Mouse (Mus musculus) ovary, postnatal 14 days (tissue): ENCODE measurements around the gene Slc9a3.

Experiments
- DNase-seq: peaks from one replicate; pipeline ENCODE4 v3.0.0; 2022; ENCODE audit warnings: low spot score

The Slc9a3 gene

DNA sequence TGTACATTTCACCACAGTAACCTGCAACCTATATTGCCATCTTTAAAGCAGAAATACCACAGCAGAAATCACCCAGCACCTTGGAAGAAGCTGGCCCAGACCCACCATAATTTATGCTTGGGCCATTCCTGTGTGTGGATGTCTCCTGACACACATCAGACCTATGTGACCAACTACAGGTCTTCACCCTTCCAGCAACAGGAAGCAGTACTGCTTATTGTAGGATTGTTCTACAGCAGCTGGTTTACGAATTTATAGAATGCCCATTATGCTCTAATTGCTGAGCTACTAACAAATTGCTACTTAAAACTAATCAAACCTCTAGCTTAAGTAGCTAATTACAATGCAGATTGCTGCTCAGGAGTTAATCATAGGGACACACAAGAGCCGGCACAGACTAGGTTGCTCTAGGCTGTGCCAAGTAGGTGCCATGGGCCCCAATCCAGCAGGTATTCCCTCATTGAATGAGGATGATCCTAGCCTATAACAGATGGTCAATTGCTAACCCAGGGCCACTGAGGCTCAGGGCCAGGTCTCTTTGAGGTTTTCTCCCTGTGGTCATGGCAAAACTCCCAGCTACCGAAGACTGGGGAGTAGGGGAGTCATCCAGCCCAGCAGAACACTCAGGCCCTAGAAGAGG, 24.8 kb downstream of the Slc9a3 start:
- DNase-seq: no peak

DNA sequence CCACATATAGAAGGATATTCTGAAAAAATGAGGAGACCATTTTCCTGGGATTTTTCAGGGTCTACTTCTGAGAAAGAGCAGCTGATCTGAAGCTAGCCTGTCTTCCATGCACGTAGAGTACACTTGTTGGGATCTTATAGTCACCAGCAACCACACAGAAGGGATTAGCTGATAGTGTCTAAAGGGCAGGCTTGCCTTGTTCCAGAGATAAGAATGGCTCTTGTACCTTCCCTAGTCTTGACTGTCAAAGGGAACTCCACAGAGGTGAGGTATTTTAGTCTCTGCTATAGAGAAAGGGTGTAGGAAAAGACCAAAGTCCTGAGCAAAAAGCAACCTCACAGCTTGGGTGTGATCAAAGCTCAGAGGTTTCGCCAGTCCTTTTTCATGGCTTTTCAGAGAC, 26.1 kb downstream of the Slc9a3 start:
- DNase-seq: no peak

DNA sequence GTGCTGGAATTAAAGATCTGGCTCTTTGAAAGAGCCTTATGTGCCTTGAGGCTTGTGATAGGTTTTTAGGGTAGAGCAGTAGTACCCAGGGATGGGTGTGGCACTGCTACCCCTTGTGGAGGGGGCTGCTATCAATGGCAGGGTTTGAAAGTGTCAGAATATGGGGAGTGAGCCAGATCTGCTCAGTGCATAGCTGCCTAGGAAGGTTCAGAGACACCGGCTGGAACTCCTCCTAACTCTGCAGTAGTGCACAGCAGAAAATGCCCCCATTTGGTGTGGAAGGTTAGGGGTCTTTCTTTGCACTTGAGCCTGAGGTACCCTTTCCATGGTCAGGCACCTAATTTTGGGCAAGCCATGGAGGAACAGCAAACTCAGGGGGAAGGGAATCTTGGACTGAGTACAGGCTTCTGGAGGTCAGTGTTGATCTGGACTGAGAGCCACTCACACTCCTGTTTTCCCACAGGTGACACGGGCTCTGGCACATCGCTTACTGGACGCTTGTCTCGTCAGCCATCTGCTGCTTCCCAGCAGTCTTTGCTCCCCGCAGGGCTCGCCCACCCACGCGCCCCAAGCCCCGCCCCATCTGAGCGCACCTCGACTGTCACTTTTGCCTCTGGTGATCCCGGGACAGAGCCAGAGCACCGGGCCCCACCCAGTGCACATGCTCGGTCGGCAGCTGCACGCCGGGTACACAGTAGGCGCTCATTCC, 45.2 kb downstream of the Slc9a3 start:
- DNase-seq: peak; percentile 17

DNA sequence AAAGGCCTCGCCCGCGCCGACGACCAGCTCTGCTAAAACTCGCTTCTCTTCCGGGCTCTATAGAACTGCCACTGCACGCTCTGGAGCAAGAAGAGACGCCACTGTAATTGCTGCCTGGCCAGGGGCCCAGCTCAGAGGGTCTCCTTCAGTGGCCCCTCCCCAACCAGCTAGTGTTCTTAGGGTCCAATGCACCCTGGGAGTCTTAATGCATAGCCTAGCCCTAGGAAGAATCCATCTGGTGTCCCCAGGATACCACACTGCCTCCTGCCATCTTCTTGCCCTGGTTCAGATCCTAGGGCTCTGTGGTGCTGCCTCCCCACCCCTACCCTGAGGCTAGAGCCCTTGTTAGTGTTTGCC, 45.8 kb downstream of the Slc9a3 start:
- no peak for DNase-seq

DNA sequence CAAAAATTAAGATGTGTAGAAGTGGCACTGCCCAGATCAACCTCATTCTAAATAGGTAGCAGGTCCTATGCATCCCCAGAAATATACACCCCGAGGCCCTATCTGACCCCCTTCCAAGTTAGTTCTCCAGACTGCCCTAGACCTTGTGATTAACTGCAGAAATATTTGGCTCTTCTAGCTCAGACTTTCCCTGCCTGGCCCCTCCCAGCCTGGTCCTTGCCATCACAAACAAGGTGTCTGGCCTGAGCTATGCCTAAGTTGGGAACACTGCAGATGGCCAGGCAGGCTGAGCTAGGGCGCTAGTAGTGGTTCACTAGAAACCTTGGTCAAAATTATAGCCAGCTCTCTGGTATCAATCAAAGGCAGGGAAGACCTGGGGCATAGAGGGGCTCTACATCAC, 46.2 kb downstream of the Slc9a3 start:
- DNase-seq: no peak

DNA sequence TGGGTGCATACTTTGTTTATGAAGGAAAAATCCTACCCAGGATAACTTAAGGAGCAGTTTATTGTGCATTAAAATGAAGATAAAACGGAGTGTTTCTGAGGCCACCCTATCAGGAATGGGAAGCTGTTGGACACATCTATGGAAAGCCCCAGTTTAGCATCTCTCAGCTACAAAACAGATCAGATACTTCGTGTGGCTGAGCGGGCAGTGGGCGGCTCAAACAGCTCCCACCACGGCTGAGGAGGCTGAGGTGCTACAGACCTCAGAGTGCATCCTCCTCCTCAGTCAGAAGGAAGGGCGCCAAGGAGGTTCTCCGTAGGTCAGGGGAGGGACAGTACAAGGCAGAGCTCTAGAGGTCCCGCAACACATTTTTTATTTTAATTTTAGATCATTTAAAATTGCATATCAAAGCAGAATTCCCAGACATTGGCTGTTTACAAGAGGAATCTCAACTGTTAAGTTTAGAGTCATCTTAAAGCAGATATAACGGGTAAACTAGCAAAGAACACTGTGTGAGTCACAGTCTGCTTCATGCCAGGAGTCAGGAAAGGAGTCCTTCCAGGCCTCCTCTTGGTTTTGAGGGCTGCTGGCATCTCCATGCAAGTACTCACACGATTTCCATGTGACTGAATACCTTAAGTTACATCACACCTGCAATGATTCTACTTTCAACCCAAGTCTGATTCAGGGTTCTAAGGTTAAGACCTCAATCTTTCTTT, 48.3 kb downstream of the Slc9a3 start:
- no peak for DNase-seq

DNA sequence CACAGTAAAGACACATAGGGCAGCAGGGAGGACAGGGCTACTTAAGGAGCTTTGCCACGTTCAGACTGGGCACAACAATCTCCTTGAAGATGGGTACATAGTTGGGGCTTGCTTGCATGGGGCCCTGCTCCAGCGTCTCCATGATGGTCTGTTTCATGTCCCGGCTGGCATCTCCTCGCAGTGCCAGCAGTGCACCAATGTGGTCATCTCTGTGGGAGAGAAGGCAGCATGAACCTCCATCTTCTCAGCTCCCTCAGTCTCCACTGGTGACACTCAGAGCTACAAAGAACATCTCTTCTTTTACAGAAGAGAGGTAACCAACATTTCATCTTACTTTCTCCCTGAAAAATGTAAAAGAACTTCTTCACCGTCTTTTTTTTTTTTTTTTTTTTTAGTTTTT, 50.8 kb downstream of the Slc9a3 start:
- no peak for DNase-seq

DNA sequence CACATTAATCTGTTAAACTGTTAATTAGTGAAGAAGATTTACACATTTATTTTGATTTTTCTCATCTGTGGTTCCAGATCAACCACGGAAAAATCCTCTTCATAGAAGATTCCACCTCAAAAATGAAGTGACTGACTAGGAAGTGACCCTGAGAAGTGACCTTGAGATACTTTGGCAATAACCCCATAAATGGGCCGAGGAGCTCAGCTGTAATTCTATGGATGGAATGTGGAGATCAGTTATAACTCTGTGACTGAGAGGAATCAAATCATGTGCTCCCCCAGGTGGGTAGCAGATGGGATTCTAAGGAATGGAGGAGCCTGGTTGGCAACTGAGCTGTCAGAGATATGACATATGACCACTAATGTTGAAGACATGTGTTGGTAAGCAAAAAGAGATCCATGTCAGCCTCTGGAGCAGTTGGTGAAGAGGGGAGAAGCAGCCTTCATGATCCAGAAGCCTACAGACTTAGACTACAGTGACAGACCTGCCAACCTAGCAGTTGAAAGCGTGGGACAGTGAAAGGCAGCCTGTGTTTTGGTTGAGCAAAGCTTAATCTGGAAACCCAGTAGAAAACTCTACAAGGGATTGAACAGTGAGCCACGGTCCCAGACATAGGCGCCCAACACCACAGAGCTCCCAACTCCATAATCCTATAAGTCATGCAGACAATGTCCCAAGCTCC, 61.9 kb downstream of the Slc9a3 start:
- no peak for DNase-seq

DNA sequence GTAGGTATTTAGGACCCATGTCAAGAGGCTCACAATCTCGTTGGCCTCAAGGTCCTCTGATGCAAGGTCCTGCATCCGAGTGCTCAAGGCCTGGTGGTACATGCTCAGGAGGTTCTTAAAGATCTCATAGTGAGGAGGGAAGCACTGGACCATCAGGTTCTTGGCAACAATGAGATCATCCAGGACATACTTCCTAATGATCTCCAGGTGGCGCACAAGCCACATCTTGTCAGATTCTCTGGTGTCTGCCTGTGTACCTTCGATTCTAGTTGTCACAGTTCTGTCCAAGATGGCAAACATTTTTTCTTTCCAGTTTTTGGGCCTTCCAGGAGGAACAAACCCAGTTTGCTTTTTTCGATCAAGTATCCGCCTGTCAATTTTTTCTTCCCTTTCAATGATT, 71.4 kb downstream of the Slc9a3 start:
- no peak for DNase-seq

DNA sequence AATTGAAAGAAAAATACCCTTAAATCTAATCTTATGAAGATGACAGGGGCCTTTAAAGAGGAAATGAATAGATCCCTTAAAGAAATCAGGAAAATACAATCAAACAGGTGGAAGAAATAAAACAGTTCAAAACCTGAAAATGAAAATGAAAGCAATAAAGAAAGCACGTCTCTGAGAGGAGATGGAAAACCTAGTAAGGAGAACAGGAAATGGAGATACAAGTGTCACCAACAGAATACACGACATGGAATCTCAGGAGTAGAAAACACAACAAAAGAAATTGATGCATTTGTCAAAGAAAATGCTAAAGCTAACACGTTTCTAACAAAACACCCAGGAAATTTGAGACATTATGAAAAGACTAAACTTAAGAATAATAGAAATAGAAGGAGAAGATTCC, 75.2 kb downstream of the Slc9a3 start:
- no peak for DNase-seq

DNA sequence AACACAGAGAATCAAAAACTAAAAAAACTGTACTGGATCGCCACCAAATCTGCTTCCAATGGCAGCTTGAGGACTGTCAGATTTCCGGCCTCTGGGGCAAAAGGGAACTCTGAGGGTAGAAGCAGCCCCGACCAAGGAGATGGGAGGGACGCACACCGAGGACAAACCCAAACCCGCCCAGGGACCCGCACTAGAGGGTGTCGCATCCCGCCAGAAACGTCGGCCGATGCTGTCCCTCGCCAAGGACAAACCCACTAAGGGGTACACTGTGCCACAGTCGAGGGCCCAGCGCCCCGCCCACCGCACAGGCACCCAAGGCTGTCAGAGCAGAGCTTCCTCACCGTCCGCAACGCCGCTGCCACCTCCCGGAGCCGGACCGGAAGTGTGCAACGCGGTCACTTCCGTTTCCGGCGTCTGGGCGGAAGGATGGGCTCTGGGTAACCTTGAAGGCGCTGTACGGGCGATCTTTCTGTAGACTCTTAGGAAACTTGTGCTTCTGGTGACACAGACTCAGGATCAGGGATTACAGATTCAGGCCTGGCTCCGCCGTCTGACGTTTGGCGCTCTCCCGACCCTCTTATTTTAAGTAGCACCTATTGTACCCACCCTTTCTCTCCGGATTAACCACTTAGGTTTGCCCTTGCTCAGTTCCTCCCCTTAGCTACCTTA, 87.2 kb downstream of the Slc9a3 start, which contains the start of gene Exoc3:
Gene Exoc3, minus strand, starts transcription at position 416 of the 669 bp plus-strand sequence.
- DNase-seq: peak; percentile 88

DNA sequence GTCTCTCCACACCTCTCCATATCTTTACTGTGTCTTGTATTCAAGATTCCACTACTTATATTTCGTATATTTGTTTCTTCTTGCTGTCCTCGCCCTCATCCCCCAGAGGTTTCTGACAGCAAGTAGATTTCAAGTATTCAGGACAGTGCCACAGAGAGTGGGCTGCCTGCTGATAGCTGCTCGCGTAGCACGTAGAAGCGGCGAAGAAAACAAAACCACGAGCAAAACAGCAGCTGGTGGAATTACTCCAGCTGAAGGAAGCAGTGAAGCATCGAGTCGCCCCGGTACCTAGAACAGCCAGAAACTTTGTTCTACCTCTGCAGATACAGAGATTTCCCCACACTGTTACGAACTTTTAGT, 87.7 kb downstream of the Slc9a3 start:
- DNase-seq: no peak

DNA sequence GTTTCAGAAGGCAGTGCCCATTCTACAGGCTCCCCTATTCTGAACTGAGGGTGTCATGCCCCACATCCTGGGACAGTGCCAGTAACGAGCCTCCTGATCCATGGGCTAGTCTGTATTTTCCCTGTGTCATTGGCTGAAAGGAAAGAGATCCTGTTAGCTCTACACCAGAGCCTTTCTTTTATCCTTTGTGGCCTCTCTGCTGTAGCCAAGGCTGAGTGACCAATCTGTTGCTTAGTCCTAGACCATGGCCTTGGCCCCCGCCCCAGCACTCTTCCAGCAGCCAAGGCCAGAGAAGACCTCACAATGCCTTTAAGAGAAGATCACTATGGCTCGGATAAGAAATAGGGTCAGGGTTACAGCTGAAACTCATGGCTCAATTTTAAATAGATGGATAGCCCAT, 97.2 kb downstream of the Slc9a3 start:
- DNase-seq: no peak
